Mouse (Mus musculus) cerebellum, adult 2 months (tissue): ENCODE measurements around the gene Barx1.

Experiments used
- CTCF ChIP-seq: fragments of 200-500 bp; IDR thresholded peaks from 2 replicates; pipeline ENCODE4 v1.5.1; 2011; ENCODE audit warnings: low read depth, mild to moderate bottlenecking, control low read depth, low read length, moderate library complexity, borderline replicate concordance; ENCODE audit not compliant: insufficient read depth
- POLR2A ChIP-seq: fragments of 200-500 bp; IDR thresholded peaks from 2 replicates; pipeline ENCODE4 v1.6.1; 2011; ENCODE audit warnings: low read length, control low read depth, borderline replicate concordance; ENCODE audit not compliant: insufficient read depth

GRCm38 (mm10) chr13:48639570-48639969 lies 23.2 kb upstream of the Barx1 start:
- TF ChIP-seq CTCF (peak; percentile 72), POLR2A (no peak)
